Mouse (Mus musculus) forebrain, embryonic 15.5 days (tissue): ENCODE measurements at regions not wholly inside any gene's neighbourhood (a gene's known extent, or its start where the extent isn't known, plus 50 kb on each side); places are given as distances from the start of the nearest gene placed in this dataset.

Experiments
- ATAC-seq: fragments of 200-750 bp; cut with Nextera tagmentation; replicated peaks from 2 replicates; pipeline ENCODE4 v1.8.0; 2017; ENCODE audit warnings: mild to moderate bottlenecking, moderate TSS enrichment, moderate library complexity
- H3K27ac ChIP-seq: fragments of 300-500 bp; sonication (generic); replicated peaks from 2 replicates; pipeline ENCODE4 v1.5.1; 2015; ENCODE audit warnings: mild to moderate bottlenecking, inconsistent platforms
- H3K27me3 ChIP-seq: fragments of 300-500 bp; sonication (generic); 2 replicates; pipeline ENCODE4 v1.6.1; 2015; ENCODE audit warnings: inconsistent platforms
- H3K36me3 ChIP-seq: fragments of 300-500 bp; sonication (generic); 2 replicates; pipeline ENCODE4 v1.6.1; 2015; ENCODE audit warnings: mild to moderate bottlenecking, inconsistent platforms
- H3K4me1 ChIP-seq: fragments of 300-500 bp; sonication (generic); 2 replicates; pipeline ENCODE4 v1.6.1; 2015; ENCODE audit warnings: inconsistent platforms
- H3K4me2 ChIP-seq: fragments of 300-500 bp; sonication (generic); replicated peaks from 2 replicates; pipeline ENCODE4 v1.6.1; 2015; ENCODE audit warnings: mild to moderate bottlenecking, inconsistent platforms
- H3K4me3 ChIP-seq: fragments of 300-500 bp; sonication (generic); 2 replicates; pipeline ENCODE4 v1.5.1; 2015; ENCODE audit warnings: mild to moderate bottlenecking, inconsistent platforms
- H3K9ac ChIP-seq: fragments of 300-500 bp; sonication (generic); replicated peaks from 2 replicates; pipeline ENCODE4 v1.6.1; 2015; ENCODE audit warnings: mild to moderate bottlenecking, inconsistent platforms
- H3K9me3 ChIP-seq: fragments of 300-500 bp; sonication (generic); 2 replicates; pipeline ENCODE4 v1.6.1; 2016; ENCODE audit warnings: inconsistent platforms
- WGBS: fragments of 180-500 bp; shearing (Covaris S2); methylation state at CpG from one replicate; pipeline ENCODE4 v1.1.7; 2015; ENCODE audit warnings: mixed read lengths; 5-methylcytosine and 5-hydroxymethylcytosine counted together

DNA sequence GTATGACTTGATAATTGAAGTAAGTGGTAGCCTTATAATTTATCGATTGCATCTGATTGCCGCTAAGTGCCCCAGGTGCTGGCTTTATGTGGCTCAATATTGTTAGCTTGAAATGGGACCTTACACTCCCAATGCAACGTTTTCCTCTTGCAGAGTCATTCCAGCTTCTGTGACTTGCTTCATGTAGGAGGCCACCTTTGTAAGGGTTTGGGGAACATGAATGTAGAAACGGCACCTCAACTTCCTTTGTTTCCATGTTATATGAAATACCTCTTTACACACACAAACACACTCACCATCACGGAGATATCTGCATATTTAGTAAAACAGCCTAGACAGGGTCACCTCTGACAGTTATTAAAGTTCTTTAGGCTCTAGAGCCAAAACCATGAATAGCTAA, 59.4 kb upstream of the Cep78 start:
- Histone ChIP-seq H3K27ac (no peak overlapping the region), H3K4me2 (no peak overlapping the region), H3K4me3 (no peak overlapping the region), H3K4me1 (no peaks in the 10 kb centered on the region), H3K27me3 (no peaks in the 10 kb centered on the region), H3K9ac (no peak overlapping the region), H3K36me3 (no peaks in the 10 kb centered on the region), H3K9me3 (no peaks in the 10 kb centered on the region)
- 90% methylated on average over 5 of the region's 5 CpGs for WGBS
- no peak for ATAC-seq

- Histone ChIP-seq H3K9me3 (no peaks in the 10 kb centered on the region), H3K4me1 (no peaks in the 10 kb centered on the region), H3K27ac (no peak overlapping the region), H3K27me3 (no peaks in the 10 kb centered on the region), H3K9ac (no peak overlapping the region), H3K4me2 (no peak overlapping the region), H3K36me3 (no peaks in the 10 kb centered on the region), H3K4me3 (no peak overlapping the region)
- WGBS, result 95% methylated on average over 7 of the region's 7 CpGs
- ATAC-seq, result no peak
These were observed 58.2 kb upstream of the Cep78 start for GRCm38 (mm10) chr19:16043007-16043406.

GRCm38 (mm10) chr19:16041891-16042290, 57.1 kb upstream of the Cep78 start:
- no peak overlapping the region for H3K4me3 ChIP-seq
- no peak overlapping the region for H3K9ac ChIP-seq
- H3K27me3 ChIP-seq, result no peaks in the 10 kb centered on the region
- H3K4me2 ChIP-seq, result no peak overlapping the region
- ATAC-seq, result no peak
- 68% methylated on average over 5 of the region's 5 CpGs for WGBS
- H3K9me3 ChIP-seq, result no peaks in the 10 kb centered on the region
- no peaks in the 10 kb centered on the region for H3K4me1 ChIP-seq
- H3K27ac ChIP-seq, result no peak overlapping the region
- no peaks in the 10 kb centered on the region for H3K36me3 ChIP-seq

DNA sequence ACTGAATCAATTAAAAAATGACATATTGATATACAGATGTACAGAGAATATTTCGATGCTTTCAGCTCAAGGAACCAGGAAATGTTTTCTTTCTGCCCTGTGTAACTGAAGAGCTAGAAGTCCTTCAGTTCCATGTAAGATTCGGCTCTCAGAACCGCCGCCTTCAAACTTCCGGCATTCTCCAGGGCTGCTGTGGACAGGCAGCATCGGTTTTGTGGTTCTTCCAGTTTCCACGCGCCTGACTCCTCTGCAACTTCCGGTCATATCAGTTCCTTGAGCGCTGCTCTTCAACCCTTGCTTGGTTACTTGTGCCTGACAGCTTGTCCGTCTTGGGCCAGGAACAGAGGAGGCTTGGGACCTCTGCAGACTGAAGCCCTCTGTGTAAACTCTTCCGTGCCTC, 53.0 kb upstream of the Cep78 start:
- H3K27ac ChIP-seq, result no peak overlapping the region
- 88% methylated on average over 12 of the region's 12 CpGs for WGBS
- ATAC-seq, result no peak
- no peak overlapping the region for H3K4me2 ChIP-seq
- no peak overlapping the region for H3K4me3 ChIP-seq
- H3K9me3 ChIP-seq, result no peaks in the 10 kb centered on the region
- no peaks in the 10 kb centered on the region for H3K36me3 ChIP-seq
- H3K9ac ChIP-seq, result no peak overlapping the region
- no peaks in the 10 kb centered on the region for H3K27me3 ChIP-seq
- no peaks in the 10 kb centered on the region for H3K4me1 ChIP-seq
